Mouse (Mus musculus): Measurements from ENCODE around the gene Kyat1.

GRCm38 (mm10) chr2:30151840-30152239 lies 53.8 kb downstream of the Kyat1 start:
- TF ChIP-seq CTCF (IDR thresholded peaks at IDR 0.05; ENCODE audit: low read depth, low read length), result no peak
- no peak for TF ChIP-seq EP300 (IDR thresholded peaks at IDR 0.05; ENCODE audit: insufficient read depth, low read depth, low read length)
- no peak for TF ChIP-seq POLR2A (IDR thresholded peaks at IDR 0.05; ENCODE audit: insufficient read depth, low read length)

Measured in ES-Bruce4 (cell line).